Mouse (Mus musculus) liver, embryonic 14.5 days (tissue): Measurements from ENCODE around the gene Uox. TPM values are rescaled to one million over a fixed set of nuclear protein-coding genes. Genes with fewer than 3 reads are reported as not detected.

Experiments used
- ATAC-seq: fragments of 200-750 bp; cut with Nextera tagmentation; 2 replicates; pipeline ENCODE4 v1.8.0; 2017; ENCODE audit warnings: moderate number of reproducible peaks, mild to moderate bottlenecking, moderate library complexity; ENCODE audit not compliant: insufficient read depth
- DNase-seq, 3 experiments: peaks; one replicate each; pipeline ENCODE4 v3.0.0-alpha.2; 2012 to 2013; ENCODE audit warnings: low read depth in 3 of 3, low spot score in 3 of 3
- H3K27ac ChIP-seq: fragments of 300-500 bp; sonication (generic); 2 replicates; pipeline ENCODE4 v1.5.1; 2014; ENCODE audit warnings: moderate library complexity, mild to moderate bottlenecking, control low read depth, inconsistent platforms
- H3K27me3 ChIP-seq: fragments of 300-500 bp; sonication (generic); 2 replicates; pipeline ENCODE4 v1.6.1; 2014; ENCODE audit warnings: mild to moderate bottlenecking, low read length, moderate library complexity; ENCODE audit not compliant: control insufficient read depth, insufficient read depth
- H3K36me3 ChIP-seq: fragments of 300-500 bp; sonication (generic); replicated peaks from 2 replicates; pipeline ENCODE4 v1.6.1; 2014; ENCODE audit warnings: low read depth; ENCODE audit not compliant: control insufficient read depth, insufficient read depth
- H3K4me1 ChIP-seq, 2 experiments: fragments of 200-500 bp in 1 of 2; fragments of 300-500 bp in 1 of 2; sonication (generic) in 1 of 2; replicated peaks; 2 replicates each; pipeline ENCODE4 v1.6.1; 2012 to 2014; ENCODE audit warnings: antibody characterized with exemption in 1 of 2, inconsistent platforms in 1 of 2, low read length in 1 of 2; ENCODE audit not compliant: control insufficient read depth in 2 of 2, insufficient read depth in 2 of 2
- H3K4me2 ChIP-seq: fragments of 300-500 bp; sonication (generic); 2 replicates; pipeline ENCODE4 v1.6.1; 2014; ENCODE audit warnings: low read depth, mild to moderate bottlenecking, control low read depth, moderate library complexity
- H3K4me3 ChIP-seq, 2 experiments: fragments of 200-500 bp in 1 of 2; fragments of 300-500 bp in 1 of 2; sonication (generic) in 1 of 2; 2 replicates each; pipeline ENCODE4 v1.5.1; 2012 to 2014; ENCODE audit warnings: low read depth in 2 of 2, low read length in 2 of 2, mild to moderate bottlenecking in 2 of 2, control low read depth in 1 of 2, inconsistent platforms in 1 of 2, moderate library complexity in 1 of 2; ENCODE audit not compliant: insufficient read depth in 1 of 2
- H3K9ac ChIP-seq: fragments of 300-500 bp; sonication (generic); replicated peaks from 2 replicates; pipeline ENCODE4 v1.6.1; 2014; ENCODE audit warnings: mild to moderate bottlenecking, control low read depth, moderate library complexity
- H3K9me3 ChIP-seq: fragments of 300-500 bp; sonication (generic); 2 replicates; pipeline ENCODE4 v1.6.1; 2016; ENCODE audit warnings: low read length, mixed read lengths; ENCODE audit not compliant: control insufficient read depth
- CTCF ChIP-seq: IDR thresholded peaks from 2 replicates; pipeline ENCODE4 v1.5.1; 2016; ENCODE audit warnings: antibody characterized with exemption, low read depth, control low read depth
- EP300 ChIP-seq: IDR thresholded peaks from 2 replicates; pipeline ENCODE4 v1.6.1; 2016; ENCODE audit warnings: antibody characterized with exemption, low read depth
- WGBS: fragments of 180-500 bp; shearing (Covaris S2); extraction: QIAGEN DNeasy Blood & Tissue Kit; methylation state at CpG from one replicate; pipeline ENCODE4 v1.1.7; 2014; ENCODE audit not compliant: insufficient replicate concordance; 5-methylcytosine and 5-hydroxymethylcytosine counted together
- polyA plus RNA-seq, 2 experiments: library from polyadenylated mRNA; depleted of rRNA in 1 of 2; stranded (reverse) in 1 of 2; unstranded in 1 of 2; fragments of >200 nt; fragmentation: Nextera tagmentation in 1 of 2; extraction: Ambion mirVana in 1 of 2; gene quantifications; 2 replicates each; pipeline versions ENCODE4 v1.2.1 to v1.2.3; 2012 to 2014

Gene Uox
- polyA plus RNA-seq, 2 experiments: 4.3 to 6.4 TPM

DNA sequence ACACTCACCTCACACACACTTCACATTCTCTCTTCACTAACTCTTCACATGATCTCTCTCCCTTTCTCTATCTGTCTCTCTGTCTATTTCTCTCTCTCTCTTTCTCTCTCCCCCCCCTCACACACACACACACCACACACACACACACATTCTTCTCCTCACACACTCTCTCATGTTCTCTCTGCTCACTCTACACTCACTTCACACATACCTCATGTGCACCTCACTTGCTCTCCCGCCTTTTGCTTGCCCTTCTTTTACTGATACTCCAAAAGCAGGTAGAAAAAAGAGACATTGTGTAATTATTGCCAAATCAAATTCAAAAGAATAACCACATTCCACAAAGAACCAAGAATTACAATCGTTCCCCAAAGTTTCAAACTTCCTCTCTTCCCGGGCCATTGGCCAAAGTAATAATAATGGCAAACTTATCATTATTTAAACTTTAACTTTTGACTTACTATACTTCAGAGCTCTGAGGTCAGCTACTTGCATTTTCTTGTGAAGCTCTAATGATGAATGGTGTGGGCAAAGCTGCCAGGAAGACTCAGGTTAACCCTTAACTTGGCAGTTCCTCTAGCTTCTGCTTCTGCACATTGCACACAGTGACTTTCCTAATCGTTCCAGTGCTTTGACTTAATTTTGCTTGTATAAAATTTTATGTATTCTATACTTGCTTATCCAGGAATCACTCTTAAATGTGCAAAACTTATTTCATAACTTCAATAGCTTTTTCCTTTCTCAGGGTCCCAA, 29.5 kb upstream of the Uox start:
- no peak overlapping the region for H3K4me2 ChIP-seq
- H3K9me3 ChIP-seq: no peaks in the 10 kb centered on the region
- no peak overlapping the region for H3K9ac ChIP-seq
- H3K27me3 ChIP-seq: no peaks in the 10 kb centered on the region
- no peak overlapping the region for H3K27ac ChIP-seq
- no peak for ATAC-seq
- no peak for DNase-seq
- 39% methylated on average over 4 of the region's 4 CpGs for WGBS
- no peaks in the 10 kb centered on the region for H3K36me3 ChIP-seq
- TF ChIP-seq EP300 (no peak), CTCF (no peak)
- H3K4me1 ChIP-seq: no peaks in the 10 kb centered on the region
- no peak overlapping the region for H3K4me3 ChIP-seq

DNA sequence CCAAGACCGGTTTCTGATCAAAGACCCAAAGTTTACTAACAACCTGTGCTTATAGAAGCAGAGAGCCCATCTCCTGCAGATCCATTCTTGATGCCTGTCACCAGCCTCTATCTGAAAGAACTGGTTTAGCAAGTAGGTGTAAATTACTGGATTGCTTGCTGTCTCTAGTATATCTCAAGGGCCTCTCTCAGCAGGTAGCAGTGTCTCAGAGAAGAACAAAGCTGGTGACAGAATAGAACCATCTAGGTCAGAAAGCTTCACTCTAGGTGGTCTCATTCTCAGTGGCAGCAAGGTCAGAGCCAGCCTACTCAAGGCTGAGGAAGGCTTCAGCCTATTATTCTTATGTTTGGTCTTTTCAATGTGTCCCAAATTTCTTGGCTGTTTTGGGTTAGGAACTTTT, 26.6 kb upstream of the Uox start:
- no peaks in the 10 kb centered on the region for H3K9me3 ChIP-seq
- H3K4me1 ChIP-seq: no peaks in the 10 kb centered on the region
- 25% methylated on average over 1 of the region's 1 CpGs for WGBS
- ATAC-seq (no peak), DNase-seq (no peak)
- no peaks in the 10 kb centered on the region for H3K36me3 ChIP-seq
- H3K27ac ChIP-seq: no peak overlapping the region
- no peaks in the 10 kb centered on the region for H3K27me3 ChIP-seq
- H3K9ac ChIP-seq: no peak overlapping the region
- no peak overlapping the region for H3K4me2 ChIP-seq
- no peak overlapping the region for H3K4me3 ChIP-seq
- no peak for TF ChIP-seq CTCF
- TF ChIP-seq EP300: no peak

GRCm38 (mm10) chr3:146554816-146555215, 15.4 kb upstream of the Uox start:
- 58% methylated on average over 7 of the region's 7 CpGs for WGBS
- Histone ChIP-seq H3K4me1 (no peaks in the 10 kb centered on the region), H3K27ac (no peak overlapping the region), H3K4me2 (no peak overlapping the region), H3K27me3 (no peaks in the 10 kb centered on the region), H3K9ac (no peak overlapping the region), H3K36me3 (no peaks in the 10 kb centered on the region), H3K9me3 (no peaks in the 10 kb centered on the region), H3K4me3 (no peak overlapping the region)
- ATAC-seq: no peak
- no peak for DNase-seq
- no peak for TF ChIP-seq CTCF
- TF ChIP-seq EP300: no peak

- ATAC-seq (no peak), DNase-seq (no peak)
- Histone ChIP-seq H3K36me3 (no peaks in the 10 kb centered on the region), H3K4me1 (no peaks in the 10 kb centered on the region), H3K4me2 (no peak overlapping the region), H3K9me3 (no peaks in the 10 kb centered on the region), H3K27ac (no peak overlapping the region), H3K9ac (no peak overlapping the region), H3K27me3 (no peaks in the 10 kb centered on the region), H3K4me3 (no peak overlapping the region)
- 67% methylated on average over 1 of the region's 1 CpGs for WGBS
- TF ChIP-seq CTCF: 0 out of 2 replicates have a peak, but pooled peaks have one; percentile 16
- no peak for TF ChIP-seq EP300
Measured at GRCm38 (mm10) chr3:146556567-146556966, 13.7 kb upstream of the Uox start.

GRCm38 (mm10) chr3:146557507-146557906, 12.7 kb upstream of the Uox start:
- DNase-seq (no peak), ATAC-seq (no peak)
- Histone ChIP-seq H3K36me3 (no peaks in the 10 kb centered on the region), H3K27me3 (no peaks in the 10 kb centered on the region), H3K9ac (no peak overlapping the region), H3K4me3 (no peak overlapping the region), H3K4me1 (no peaks in the 10 kb centered on the region), H3K9me3 (no peaks in the 10 kb centered on the region), H3K27ac (no peak overlapping the region), H3K4me2 (no peak overlapping the region)
- WGBS: 61% methylated on average over 6 of the region's 6 CpGs
- TF ChIP-seq CTCF: no peak
- no peak for TF ChIP-seq EP300
